Mouse (Mus musculus): ENCODE data around the gene Rpgrip1l. TPM values are rescaled to one million over a fixed set of nuclear protein-coding genes. Genes with fewer than 3 reads are reported as not detected.
A peak's percentile ranks its signal among the peaks of the same experiment; 100 is the strongest.

Rpgrip1l gene
- 1 to 10 TPM; 3.4 to 5.3 (median 4.2) TPM for total RNA-seq (2022)

DNA sequence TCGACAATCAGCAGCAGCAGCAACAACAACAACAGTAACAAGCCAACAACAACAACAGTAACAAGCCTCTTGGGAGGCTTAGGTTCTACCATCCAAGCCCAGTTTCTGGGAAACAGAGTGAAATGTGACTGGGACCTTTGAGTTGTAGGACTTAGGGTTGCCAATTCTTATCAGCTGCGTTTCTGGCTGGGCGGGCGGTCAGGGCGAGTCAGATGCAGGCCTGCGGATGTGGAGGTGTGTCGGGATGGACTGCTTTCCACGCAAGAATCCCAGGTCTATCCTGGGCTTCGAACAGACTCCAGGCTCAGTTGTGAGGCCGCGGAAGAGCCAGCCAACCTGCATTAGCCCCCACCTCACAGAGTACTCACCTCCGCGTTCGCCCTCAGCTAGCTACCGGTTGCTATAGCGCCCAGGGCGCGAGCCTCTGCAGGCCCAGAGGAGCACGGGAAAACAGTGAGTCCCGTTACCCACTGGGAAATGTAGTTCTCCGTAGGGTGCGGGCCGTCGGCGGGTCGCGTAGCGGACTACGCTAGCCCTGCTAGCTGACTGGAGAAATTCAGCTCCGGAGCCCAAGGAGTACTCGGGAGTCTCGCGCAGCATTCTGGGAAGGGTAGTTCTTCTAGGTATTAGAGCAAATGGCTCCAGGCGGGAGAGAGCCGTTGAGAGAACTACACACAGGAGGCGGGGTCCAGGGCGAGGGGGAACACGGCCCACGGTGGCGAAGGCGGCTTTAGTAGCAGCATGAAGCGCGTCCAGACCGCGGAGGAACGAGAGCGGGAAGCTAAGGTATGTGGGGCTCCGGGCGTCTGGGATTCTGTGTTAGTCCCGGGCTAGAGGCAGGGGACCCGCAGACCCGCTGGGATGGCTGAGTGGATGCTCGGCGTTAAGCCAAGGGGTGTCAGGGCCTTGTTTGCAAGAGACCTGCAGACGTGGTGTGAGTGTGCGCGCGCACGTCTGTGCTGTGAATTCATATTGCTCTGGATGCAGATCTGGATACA lies at the start of gene Rpgrip1l, which contains the start of gene Fto:
Gene Rpgrip1l, minus strand, starts transcription at position 428 of the 998 bp plus-strand sequence.
Gene Fto, plus strand, starts transcription at position 691 of the 998 bp plus-strand sequence.
- DNase-seq (ENCODE audit: low spot score): peak; percentile 99

DNA sequence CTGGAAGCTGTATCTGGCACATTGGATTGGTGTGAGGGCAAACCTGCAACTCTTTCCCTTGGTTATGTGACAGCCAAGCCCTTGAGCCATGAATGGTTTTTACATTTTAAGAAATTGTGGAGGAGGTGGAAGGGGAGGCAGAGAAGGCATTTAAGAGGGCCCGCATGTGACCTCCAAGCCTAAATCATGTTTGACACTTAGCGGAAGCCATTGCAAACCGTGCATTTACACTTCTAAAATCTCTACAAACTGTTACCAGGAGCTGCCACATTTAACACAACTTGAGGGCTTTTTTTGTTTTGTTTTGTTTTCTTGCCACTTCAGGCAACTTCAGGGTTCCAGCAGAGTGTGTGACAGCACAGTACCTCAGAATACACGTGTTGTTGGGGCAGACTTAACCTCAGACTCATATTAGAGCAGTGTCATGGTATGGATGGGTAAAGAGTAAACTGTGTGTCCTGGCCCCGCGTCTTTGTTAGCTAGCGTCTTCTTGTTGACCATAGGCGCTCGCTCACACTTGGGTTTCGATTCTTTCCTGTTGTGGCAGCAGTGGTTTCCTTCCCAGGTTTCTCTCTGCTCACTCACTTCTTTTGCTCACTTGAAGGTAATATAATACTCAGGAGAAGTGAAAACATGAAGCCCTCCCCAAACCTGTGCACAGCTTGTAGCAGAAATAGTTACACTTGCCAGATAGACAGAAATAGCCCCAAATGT lies 47.7 kb upstream of the Rpgrip1l start:
- no peak for DNase-seq (ENCODE audit: low spot score)

DNA sequence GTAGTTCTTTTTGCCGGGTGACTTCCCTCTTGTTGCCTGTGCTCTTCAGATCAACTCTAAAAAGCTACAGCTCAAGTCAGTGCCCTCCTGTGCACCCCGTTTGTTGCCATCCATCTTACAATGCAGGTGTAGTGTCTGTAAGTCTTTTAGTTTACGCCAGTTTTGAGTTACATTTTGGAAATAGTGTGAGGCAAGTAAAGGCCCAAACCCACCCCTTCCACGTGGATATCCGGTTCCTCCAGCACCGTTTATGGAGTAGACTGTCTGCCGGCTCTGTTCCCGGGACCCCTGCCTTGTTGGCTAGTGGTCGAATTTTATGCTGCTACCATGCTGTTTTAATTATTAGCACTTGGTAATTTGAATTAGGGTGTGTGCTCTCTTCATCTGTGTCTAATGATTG lies 46.4 kb upstream of the Rpgrip1l start:
- no peak for DNase-seq (ENCODE audit: low spot score)

DNA sequence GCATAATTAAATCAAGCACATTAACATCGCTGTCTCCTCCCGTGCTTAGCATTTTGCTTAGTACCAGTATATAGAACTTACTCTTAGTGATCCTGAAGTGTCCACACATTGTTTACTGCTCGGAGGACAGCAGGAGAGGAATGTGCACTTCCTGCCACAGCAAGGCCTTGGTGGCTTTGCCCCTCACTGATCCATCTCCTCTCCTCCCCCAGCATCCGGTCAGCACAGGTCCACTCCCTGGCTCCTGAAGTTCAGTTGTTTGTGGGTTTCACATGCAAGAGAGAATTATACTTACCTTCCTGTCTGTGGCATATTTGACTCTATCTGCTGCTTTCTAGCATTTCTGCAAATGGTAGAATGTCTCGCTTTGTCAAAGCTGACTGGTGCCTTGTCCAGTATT lies 45.0 kb upstream of the Rpgrip1l start:
- no peak for DNase-seq (ENCODE audit: low spot score)

DNA sequence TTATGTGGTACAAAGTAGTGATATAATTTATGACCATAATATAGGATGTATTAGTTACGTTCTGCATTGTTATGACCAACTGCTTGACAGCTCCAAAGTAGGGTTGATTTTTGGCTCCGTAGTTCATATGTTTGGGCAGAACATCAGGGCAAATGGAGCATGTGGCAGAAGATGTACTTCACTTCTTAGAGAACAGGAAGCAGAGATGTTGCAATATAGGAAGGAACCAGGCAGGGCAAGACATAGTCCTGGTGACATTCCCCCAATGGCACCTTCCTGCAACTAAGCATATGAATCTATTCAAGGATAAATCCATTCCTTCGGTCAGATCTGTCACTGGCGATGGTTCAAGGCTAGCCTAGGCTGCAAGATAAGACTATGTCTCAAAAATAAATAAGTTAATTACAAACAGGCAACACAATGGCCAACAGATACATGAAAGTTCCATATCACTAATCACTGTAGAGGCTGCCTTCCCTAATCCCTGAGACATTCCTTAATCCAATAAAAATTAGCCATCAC lies 44.5 kb upstream of the Rpgrip1l start:
- DNase-seq (ENCODE audit: low spot score): no peak

DNA sequence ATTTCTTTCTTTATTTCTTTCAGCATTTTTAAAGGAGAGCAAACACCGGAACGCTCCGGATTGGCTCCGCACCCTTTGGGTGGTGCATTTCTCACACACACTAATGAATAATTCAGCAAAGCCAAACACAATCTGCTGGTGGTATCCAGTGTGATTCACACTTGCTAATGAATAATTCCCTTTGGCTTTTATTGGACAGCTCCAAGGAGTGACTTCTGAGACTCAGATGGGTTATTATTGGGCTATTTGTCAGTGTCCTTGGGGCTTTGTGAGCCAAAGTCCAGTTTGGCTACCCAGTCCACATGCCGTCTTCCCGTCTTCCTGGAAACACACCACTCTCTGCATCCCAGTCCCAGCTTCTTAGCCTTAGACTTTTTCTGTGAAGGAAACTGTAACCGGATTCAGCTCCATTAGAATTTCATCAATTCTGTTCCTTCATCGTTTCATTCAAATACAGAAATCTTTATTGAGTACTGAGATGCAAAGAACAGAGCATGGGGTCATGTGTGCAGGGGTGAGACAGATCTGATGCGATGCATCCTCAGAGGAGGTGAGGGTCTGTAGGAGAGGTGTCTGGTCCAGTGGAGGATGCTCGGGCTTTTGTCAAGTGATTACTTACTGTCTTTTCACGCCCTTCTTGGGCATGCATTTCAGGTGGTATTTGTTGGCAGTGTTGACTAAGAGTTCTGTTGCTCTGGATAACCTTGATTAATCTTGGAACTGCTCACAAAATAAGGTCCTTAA lies 43.1 kb upstream of the Rpgrip1l start:
- no peak for DNase-seq (ENCODE audit: low spot score)

DNA sequence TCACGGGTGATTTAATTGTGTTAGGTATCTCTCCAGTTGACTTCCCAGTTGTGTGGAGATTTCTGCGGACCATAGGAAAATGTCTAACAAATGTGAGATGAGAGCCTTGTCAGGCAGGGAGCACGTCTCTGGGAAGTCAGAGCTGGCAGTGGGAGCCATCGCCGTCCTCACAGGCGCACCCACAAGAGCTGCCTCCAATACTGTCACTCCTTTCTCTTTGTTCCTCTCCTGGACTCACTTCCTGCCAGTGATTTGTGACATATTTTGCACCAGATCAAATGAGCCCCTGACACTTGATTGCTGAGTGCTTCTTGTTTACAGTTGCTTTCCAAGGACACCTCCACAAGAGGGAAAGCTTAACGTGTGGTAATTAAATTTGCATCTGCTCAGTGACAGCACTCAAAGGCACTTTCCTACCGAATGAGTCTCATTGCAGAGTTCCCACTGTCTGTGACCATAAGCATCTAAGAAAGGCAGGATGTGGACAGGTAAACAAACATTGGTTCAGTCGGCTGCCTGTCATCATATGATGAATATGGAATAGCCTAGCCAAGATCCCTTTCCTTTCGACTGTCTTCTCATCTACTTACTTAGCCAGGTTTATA lies 42.3 kb upstream of the Rpgrip1l start:
- DNase-seq (ENCODE audit: low spot score): no peak

DNA sequence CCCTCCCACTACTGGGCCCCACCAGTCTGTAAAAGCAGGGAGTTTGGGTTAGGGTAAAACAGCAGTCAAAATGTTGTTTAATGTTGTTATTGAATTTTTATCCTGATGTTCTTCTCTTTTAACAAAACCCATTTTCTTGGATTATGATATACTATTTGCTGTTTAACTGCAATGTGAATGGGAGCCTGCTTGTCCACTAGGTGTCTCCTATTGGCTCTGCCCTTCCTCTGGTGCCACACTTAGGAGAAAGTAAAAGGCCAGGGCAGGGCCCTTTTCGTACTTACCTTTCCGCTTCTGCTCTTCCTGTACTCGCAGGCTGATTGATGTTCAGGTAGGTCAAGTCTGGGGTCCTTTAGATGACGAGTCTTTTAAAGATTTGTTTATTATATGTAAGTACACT lies 40.8 kb upstream of the Rpgrip1l start:
- DNase-seq (ENCODE audit: low spot score): no peak

DNA sequence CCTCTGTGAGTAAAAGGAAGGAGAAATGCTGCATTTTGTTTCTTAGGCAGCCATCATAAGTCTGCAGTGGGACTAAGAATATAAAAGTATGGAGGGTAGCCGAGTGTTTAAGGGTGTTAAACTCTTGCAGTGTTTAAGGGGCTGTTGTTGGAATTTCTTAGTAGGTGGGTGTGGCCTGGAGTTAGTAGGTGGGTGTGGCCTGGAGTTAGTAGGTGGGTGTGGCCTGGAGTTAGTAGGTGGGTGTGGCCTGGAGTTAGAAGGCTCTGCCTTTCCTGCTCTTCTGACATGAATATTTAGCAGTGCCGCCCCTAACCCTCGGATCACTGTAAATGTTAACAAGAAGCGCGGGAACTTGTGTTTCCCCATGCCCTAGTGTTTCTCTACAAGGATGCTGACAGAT lies 40.0 kb upstream of the Rpgrip1l start:
- no peak for DNase-seq (ENCODE audit: low spot score)

DNA sequence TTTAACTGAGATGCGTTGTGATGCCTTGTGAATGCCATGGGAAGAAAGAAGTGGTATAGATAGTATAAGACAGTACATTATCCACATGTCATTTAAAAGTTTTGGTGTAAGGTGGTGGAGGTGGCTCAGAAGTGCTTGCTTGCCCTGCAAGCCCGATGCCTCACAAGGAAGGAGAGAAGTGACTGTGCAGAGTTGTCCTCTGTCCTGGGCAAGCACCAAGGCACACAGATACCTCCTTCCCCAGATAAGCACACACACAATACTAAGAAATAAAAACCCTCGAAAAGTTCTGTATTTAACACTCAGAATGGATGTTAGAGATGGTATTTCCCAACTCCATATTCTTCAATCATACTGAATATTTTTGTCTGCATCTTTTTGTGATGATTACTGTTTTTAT lies 39.5 kb upstream of the Rpgrip1l start:
- no peak for DNase-seq (ENCODE audit: low spot score)

DNA sequence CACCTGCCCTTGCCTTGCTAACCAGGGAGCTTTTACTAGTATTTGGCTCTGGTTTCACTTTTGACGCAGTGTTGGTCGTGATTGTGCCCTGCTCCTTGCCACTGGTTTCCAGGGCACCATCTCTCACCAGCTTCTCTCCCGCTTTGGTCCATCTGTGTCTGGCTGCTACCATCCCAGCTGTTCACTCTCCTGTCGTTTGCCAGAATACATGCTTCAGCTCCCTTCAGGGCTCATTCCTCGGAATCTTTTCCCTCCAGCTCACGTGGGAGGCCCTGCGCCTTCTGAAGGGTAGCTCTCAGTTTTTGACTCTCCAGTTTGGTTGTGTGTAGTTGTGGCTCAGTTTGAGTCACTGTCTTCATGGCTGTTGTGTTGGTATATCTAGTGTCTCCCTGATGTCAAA lies 37.6 kb upstream of the Rpgrip1l start:
- DNase-seq (ENCODE audit: low spot score): no peak

DNA sequence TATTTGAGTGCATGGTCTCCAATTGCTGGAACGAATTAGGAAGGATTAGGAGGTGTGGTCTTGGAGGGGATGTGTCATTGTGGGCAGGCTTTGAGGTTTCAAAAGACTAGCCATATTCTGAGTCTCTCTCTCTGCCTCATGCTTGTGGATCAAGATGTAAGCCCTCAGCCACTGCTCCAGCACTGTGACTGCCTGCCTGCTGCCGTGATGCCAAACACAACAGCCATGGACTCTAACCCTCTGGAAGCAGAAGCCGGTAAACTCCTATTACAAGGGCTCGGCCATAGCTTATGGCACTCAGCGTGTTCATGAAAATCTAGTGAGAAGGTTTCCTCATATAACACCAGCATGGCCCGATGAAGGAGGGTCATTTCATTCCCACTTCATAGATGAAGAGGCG lies 36.8 kb upstream of the Rpgrip1l start:
- DNase-seq (ENCODE audit: low spot score): no peak

DNA sequence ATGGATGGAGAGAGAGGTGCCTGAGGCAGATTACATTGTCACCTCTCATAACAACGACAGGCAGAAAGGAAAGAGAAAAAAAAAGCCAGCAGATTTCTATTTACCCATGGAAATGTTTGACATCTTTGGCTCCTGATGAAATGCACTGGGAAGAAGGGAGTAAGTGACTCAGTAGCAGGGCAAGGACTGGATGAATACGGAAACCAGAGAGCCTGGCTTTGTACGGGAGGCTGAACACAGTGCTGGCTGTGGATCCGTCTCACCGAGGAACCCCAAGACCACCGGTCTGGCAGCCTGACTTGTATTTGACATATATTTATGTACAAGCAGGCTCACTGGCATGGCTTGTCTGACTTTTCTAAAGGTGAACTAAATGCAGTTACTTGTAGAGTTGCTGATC lies 34.5 kb upstream of the Rpgrip1l start:
- DNase-seq (ENCODE audit: low spot score): no peak

DNA sequence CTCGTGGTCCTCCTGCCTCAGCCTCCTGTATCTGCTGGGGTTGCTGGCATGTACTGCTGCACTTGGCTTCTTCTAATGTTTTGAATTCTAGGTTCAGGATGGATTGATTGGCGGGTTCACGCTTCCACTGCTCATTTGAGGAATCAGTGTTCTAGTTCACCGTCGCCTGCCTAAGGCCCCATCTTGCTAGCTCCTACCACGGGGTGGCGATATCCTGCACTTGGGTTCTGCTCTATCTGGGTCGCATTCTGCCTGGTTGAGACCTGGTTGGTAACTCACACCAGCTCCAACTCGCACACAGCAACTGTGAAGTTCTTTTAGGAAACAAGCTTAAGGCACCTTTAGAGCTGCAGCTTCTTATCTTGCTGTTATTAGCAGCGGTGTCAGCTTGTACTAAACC lies 34.1 kb upstream of the Rpgrip1l start:
- no peak for DNase-seq (ENCODE audit: low spot score)

DNA sequence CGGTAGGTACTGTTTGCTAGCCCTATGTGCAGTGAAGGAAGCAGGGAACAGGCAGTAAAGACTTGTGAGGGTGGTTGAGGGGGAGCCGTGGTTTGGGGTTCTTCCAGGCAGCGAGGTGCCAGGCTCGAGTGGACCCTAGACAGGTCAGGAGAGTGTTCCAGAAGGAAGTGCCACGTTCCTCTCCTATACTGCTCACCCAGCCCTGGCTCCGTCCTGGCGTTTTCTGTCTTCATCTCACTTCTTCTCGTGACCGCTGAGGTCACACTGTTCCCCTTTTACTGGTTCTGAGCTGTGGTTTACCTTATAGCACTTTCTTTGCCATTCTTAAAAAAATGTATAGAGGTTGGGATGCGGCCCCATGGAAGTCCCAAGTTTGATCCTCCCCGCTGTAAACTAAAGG lies 31.6 kb upstream of the Rpgrip1l start:
- no peak for DNase-seq (ENCODE audit: low spot score)

DNA sequence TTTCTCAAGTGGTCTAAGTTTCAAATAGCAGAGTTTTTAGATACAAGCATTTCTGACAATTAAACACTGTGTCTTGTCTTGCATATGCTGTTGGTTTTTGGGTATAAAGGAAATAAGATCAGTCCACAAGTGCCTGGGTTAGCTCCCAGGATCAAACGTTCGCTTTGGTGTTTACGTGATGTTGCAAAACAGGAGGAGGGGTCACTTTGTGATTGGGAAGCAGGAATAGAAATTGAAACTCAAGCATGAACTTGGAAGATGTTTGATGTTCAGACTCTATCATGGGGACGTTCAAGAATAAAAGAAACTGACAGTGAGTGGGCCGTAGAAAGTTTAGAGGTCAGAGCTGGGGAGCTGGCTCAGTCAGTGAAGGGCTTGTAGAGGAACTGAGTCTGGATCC lies 29.7 kb upstream of the Rpgrip1l start:
- DNase-seq (ENCODE audit: low spot score): no peak

DNA sequence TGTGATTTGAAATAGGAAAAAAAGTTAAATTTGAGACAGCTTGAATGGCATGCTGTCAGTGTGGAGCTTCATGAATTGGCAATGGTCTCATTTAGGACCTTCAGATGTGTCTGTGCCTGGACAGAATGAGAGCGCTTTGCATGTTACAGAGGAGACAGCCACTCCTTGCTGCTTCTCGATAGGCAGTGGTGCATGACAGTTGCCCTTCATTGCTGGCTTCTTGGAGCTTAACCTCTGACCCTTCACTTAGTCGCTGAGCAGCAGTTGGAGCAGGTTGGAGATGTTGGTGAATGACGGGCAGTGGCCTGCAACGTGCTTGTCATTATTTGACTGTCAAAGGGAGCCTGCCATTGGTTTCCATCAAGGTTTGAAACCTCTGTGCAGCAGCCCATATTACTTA lies 29.1 kb upstream of the Rpgrip1l start:
- DNase-seq (ENCODE audit: low spot score): no peak

DNA sequence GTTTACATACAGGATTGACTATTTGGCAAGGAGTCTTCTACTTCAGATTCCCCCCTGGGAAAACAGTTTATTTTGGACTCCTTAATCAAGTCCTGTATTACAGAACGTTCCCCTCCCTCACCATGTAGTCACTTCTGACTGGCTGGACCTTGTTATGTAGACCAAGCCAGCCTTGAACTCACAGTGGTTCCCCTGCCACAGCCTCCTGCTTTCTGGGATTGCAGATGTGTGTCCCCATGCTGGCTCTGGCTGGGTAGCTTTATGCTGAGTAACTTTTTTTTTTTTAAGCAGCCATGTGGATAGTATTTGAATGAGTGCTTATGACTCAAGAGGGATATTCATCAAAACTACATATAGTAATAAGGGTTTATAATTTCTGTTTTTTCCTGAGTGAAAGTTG lies 27.7 kb upstream of the Rpgrip1l start:
- DNase-seq (ENCODE audit: low spot score): no peak

DNA sequence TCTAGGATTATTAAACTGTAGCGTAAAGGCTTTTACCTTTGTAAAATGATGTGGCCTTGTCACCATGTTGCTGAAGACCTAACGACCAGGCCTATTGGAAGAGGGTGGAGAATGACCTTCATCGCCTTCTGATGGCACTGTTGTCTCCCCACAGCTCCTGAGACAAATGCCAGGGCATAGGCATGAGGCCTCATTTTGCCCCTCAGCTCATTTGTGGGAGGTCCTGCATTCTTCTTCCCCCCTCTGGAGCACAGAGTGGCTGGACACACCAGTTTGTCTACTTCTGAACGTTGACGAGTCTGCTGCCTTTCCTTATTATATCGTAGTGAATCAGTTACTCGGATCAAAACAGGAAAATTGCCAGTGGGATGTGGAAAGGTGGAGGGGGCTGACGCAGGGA lies 26.6 kb upstream of the Rpgrip1l start:
- no peak for DNase-seq (ENCODE audit: low spot score)

DNA sequence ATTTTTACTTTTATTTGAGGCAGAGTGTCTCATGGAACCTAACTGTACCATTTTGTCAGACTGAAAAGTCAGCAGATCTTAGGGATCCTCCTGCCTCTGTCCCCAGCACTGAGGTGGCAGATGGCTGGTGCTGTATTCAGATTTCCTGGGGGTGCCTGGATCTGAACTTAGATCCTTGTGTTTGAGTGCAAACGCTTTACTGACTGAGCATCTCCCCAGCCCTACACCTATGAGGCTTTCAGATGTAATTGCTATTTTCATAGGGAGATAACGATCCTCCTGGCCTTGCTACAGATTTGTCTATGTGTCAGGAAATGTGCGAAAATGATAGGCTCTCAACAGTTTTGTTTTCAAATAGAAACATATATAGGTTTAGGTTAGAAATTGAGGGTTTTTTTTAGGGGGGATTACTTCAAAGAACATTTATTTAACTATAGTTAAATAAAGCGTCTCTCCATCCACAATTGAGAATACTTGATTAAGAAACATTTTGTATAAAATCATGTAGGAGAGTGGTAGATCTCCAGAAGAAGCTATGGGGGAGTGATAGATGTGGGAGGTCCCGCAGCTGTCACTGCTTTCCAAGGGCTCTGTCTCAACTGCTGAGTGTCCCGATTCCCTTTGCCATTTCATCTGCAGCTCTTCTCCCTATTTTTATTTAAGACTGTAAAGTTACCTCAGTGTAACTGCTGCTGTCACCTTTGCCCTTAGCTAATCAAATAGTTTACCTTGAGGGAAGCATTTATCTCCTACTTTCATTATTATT lies 25.5 kb upstream of the Rpgrip1l start:
- no peak for DNase-seq (ENCODE audit: low spot score)

DNA sequence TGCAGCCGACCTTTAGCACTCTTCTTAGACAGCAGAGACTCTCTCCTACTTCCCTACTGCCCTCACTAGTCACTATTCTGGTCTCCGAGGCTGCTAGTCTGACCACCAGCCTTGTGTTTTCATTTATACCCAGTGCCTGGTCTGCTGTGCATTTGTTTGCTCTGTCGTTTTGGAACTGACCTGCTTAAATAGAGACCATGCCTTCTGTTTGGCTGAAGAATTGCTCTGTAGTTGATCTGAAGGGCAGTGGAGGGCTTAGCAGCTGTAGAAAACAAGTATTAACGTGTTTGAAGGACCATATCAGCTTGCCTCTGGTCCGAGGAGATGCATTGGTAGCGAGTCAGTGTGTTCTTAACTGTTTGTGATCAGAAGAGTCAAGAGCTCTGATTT lies 16.4 kb upstream of the Rpgrip1l start:
- no peak for DNase-seq (ENCODE audit: low spot score)

Data from heart, adult 8-10 months (tissue).